Mouse (Mus musculus) retina, postnatal 1 day (tissue): ENCODE measurements around the gene Cadm3.
A peak's percentile ranks its signal among the peaks of the same experiment; 100 is the strongest.

ENCODE experiments used
- DNase-seq: peaks from one replicate; pipeline ENCODE4 v3.0.0-alpha.2; 2012

Cadm3 gene

DNA sequence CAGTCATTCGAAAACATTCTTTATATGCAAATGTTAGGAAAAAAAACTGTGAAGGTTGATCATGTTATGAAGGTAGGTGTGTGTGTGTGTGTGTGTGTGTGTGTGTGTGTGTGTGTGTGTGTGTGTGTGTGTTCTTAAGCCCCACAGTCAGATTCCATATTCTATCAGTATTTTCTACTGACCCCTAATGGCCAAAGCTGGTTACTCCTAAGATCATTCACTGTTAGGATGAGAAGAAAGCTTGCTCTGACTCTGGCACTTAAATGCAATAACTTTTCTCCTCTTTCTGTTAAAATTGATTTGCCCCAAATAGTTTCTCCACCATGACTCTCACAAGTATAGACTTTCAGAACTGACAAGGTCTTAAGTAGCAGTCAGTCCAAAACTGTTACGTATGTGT, 10.8 kb downstream of the Cadm3 start:
- peak; percentile 42 for DNase-seq

DNA sequence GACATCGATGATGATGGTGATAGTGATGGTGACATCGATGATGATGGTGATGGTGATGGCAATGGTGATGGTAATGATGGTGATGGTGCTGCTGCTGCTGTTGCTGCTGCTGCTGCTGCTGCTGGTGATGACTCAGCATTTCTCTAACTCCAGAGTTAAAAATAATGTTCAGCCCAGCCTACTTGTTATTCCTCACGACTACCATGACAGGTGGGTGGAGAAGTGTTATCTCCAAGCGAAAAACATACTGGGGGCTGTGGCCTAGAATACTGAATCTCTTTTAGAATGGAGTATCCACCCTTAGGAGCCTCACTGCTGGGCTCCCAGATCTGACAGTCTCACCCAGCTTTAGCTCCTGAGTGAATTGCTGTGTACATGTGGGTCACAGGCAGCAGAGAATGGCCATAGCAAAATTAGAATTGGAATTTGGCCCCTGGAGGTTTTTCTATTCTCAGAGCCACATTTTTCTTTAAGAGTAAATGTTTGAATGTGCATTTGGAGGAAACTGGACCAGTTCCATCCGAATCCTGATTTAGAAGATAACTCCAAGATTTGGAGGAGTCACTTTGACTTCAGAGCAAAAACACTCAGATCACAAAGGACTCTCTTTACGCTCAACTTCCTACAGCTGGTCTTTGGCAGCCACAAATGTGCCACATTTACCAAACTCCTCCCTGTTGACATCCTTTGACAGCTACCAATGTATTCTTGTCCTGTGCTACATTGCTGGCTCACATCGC, 12.2 kb downstream of the Cadm3 start:
- no peak for DNase-seq

DNA sequence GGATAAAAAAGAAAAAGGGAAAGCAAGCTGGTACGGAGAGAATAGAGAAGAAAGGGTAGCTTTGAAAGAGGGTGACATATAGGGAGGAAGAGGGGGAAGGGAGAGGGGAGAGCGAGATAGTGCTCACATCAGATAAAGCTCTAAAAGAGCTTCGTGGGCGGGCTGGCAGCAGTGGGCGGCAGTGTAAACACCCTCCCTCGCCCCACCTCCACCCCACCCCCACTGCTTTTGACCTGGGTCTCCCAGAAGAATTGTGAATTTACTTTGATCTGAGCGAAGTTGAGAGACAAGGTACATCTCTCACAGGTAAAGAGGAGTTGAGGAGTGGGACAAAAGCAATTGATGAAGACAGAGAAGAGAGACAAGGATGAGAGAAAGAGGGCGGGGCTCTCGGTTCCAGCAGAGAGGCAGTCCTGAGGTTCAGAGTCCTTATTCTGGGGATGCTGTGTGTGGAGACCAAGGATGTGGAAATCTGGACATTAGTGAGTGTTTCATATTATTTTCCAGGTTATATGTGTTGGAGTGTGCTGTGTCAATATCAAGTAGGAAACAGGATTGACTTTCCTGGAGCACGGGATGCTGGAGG, 17.0 kb downstream of the Cadm3 start, which contains the start of gene Aim2:
Gene Aim2 (plus strand): TSS at position 508 of the 586 bp plus-strand sequence.
- peak; percentile 47 for DNase-seq

- peak; percentile 87 for DNase-seq
These were observed 17.5 kb downstream of the Cadm3 start for GRCm38 (mm10) chr1:173349946-173350345.

DNA sequence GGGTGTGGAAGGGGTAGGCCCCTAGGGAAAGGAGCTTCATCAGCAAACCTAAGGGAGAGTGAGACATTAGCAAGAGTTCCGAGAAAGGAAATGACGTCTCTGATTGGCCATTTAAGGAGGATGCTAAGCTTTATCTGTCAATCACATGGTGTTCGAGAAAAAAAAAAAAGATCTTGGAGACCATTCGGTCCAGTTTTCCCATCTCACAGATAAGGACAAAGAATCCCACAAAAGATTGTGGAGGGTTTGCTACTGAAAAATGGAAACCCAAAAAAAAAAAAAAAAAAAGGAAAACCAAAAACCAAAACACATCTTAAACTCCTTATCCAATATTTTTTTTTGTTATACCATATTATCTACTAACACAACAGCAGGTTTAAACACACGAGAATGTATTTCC, 18.3 kb downstream of the Cadm3 start:
- no peak for DNase-seq

GRCm38 (mm10) chr1:173348527-173348926, 19.0 kb downstream of the Cadm3 start:
- no peak for DNase-seq

DNA sequence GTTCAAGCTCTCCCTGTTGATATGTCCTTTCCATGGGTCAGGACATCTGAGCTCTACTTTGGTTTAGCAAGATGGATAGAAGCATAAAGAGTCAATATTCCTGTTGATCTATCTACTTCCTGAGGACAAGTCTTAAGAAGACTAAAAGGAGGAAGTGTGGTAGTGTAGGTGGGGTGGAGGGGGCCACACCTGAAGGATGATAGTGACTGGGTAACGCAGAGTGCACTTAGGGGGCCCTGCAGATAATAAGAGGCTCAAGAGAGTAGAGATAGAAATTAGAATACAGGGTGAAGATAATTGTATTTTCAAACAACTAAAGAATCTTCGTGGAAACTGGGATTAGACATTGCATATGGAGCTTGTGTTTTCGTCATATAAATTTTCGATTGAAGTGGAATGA, 22.4 kb downstream of the Cadm3 start:
- no peak for DNase-seq

DNA sequence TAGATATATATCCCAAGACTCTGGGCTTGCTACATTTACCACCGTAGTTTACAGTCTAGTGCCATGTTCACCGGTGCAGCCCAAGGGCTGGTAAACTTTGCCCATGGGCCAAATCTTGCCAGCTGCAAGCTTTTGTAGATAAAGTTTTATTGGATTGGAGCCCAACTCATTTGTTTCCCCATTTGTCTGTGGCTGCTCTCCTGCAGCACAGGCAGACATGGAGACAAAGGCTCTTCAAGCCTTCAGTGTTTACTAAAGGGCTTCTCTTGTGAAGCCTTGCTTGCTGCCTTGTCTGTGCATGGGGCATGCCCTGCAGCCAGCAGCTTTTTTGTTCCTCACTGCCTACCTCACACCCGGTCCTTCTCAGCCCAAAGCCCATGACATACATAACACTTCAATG, 23.6 kb downstream of the Cadm3 start:
- no peak for DNase-seq

- peak; percentile 67 for DNase-seq
These were observed 25.1 kb downstream of the Cadm3 start for GRCm38 (mm10) chr1:173342425-173342824.

GRCm38 (mm10) chr1:173339543-173339942, 28.0 kb downstream of the Cadm3 start:
- peak; percentile 86 for DNase-seq

DNA sequence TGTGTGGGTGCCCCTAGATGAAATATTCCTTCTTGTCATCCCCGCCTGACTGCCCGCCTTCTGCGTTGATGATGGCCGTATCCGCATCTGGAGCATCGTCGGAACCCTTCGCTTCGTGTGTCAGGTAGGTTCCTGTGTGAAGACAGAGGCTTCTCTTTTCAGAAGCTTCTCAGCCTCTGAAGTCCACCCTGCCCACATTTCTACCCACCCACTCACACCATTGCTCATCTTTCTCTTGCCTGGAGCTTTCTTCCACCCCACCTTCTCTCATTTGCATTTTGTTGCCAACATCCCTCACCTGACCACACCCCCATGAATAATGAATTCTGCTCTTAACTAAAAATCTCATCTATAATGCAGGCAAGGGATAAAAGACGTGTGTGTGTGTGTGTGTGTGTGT, 30.5 kb downstream of the Cadm3 start:
- no peak for DNase-seq

DNA sequence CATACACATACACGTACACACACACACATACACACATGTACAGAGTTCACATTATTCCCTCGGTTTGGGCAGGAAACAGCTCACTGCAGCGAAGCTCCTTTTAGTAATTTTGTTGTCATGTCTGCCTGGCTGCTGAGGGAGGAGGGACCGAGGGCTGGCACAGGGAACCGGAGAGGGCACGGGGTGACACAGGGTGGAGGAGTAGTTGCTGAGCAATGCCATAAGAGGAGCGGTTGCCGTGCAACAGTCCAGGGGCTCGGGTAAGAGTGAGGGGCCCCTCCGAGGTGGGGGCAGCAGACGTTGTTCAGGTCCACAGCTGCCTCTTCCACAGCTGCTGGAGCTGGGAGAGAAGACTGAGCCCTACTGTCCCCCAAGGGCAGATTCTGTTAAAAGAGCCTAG, 31.6 kb downstream of the Cadm3 start:
- DNase-seq = no peak

DNA sequence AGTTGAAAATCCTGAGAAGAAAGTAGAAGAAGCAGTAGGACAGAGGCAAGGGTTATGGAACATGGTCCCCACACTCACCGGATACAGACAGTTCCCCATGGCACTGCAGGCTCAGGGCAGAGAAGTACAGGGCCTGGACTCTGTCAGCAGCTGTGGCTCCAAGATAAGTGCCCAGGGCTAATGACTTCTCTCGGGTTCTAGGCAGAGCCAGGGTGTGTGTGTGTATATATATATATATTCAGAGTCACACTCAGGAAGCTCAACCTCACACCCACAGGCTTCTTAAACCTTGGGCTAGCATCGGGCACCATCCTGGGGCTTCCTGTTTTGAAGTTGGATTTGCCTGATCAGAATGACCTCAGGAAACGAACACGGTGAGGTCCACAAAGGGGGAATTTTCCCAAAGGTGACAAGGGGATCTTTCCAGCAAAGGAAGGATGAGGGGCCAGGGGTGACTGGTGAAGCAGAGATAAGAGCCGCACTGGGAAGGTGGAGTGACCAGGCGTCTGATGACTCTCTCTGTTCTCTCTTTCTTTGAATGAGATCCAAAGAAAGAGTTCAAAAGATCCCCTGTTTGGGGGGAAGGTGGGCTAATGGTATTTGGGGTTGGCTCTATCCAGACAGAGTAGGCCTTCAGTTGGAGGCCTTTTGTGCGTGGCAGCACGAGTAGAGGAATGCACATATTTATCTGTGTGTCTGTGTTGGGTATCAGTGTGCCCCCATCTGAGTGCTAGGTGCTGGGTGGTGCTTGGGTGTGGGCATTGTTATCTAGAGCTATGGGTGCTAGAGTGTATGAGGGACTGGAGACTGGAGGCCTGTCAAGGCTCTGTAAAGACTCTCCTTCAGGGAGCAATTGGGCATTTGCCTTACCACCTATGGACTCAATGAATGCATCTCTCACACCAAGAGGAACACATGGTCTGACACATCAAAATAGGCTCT, 33.9 kb downstream of the Cadm3 start, which contains the start of gene Ackr1:
Gene Ackr1 (minus strand): TSS at position 439 of the 942 bp plus-strand sequence.
- no peak for DNase-seq

DNA sequence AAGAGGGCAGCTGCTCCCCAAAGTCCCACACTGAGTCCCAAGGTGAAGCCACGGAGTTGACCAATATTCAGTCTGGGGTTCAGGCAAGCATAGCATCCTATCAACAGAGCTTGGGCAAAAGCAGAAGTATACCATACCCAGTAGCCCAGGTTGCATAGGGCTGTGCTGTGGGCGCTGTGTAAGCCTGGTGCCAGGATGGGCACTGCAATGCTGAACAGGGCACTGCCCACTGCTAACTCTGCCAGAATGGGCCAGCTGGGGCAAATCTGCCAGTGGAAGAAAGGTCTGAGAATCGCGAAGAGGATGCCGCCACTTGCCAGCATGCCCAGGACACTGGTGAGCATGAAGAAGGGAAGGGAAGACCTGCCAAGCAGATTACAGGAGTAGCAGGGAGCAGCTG, 35.1 kb downstream of the Cadm3 start:
- DNase-seq = no peak

- no peak for DNase-seq
These were observed 37.8 kb downstream of the Cadm3 start for GRCm38 (mm10) chr1:173329743-173330142.

DNA sequence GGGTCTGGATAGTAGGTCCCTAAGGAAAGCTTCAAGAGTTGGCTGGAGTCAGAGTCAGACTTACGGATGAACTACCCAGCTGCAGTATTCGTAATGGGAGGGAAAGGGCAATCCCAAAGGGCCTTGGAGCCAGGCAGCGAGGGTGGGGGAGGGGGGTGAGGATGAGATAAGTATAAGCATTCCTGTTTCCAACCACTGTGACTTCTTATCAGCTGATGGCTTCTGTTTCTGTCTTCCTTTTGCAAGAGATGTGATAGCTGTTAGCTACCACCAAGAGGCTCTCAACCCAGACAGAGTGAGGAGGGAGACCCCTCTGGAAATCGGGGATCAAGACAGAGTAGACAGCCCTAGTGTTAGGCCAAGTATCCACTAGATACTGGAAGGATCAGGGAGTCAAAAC, 38.3 kb downstream of the Cadm3 start:
- no peak for DNase-seq

DNA sequence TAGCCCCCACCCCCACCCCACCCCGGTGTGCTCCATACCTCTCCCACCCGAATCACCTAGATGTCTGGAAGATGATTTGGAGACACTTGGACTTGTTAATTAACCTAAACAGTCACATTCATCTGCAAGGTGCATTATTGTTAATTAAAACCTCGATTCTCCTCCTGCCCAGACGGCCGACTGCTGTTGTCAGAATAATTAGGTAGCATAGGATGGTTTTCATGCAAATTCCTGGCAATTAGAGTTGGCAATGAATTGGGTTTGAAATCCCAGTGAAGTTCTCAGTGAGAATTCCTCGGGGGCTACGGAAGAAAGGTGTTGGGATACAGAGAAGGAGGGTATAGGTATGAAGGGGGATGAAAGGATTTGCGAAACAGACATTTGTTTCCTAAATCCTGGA, 39.0 kb downstream of the Cadm3 start:
- no peak for DNase-seq

DNA sequence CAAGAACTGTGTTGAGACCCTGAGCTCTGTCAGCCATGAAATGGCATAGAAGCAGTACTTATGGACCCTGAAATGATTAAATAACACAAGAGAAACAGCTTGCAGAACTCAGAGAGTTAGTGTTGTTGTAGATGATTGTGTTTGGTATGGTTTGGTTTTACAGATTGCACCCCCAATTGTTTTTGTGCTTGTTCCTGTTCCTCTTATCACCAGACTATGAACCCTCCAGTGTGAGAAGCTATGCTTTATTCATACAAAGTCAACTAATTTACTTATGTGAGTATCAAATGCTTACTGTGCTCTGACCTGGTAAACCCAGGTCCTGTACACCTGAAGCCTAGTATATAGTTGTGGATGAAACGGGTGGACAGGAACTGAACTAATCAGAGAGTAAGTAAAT, 40.9 kb downstream of the Cadm3 start:
- DNase-seq = no peak

DNA sequence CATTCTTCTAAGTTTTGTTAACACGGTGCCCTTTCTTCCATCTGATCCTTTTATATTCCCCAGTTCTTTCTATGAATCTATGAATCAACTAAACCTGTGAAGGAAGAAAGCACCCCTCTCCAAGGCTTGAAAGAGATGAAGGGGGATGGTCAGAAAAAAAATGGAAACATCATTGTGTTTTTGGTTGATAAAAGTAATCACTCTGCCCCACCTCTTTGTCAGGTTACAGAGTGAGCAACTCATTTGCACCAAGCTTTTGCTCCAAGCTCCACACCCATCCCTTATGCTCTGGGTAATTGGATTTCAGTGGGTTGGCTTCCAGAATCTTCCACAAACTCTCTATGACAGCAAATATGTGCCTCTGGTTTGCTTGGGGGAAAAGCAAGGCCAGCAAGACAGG, 42.1 kb downstream of the Cadm3 start:
- no peak for DNase-seq

DNA sequence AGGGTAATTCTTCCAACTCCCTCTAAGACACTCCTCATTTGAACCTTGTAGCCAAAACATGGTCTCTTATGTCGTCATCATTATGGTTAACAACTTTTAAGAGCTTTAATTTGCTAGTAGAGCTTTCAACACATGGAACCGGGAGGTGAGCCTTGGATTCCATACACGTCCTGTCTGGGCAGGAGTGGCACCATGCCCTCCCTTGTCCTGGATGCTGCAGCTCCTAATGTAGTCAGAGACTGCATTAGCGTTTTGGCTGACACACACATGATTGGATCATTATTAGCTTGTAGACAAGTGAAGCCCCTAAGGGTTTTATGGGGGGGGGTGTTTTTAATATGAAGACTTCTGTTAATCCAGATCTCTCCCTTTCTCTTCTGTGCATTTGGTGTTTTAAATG, 42.5 kb downstream of the Cadm3 start:
- no peak for DNase-seq

DNA sequence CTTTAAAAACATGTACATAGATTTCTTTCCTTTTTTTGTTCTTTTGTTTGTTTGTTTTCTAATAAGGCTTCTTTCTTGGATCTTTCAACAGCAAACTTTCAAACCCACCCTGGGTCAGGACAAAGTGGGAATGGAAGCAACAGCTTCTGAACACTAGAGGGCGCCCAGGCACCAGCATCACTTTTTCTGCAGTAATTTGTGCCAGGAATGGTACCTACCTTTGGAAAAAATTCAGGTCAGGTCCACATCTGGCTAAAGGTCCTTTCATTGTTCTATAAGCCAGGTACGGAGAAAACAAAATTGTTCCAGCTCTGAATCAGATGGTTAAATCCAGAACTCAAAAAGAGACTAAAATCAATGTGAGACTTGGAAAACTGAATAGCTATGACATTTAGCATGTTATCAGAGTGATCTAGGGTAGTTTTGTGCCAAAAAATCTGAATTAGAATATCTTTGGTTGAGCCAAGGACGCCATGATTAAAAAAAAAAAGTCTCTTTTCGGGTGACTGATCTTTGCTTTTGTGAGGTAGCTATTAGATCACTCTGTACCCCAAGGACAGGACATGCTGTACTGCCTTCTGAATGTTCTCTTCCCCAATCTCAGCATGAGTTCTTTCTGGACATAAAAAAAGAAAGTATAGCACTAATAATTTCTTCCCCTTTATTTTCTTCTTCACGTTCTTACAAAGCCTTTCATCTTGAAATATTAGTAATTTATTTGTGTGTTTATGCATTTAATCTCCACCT, 43.5 kb downstream of the Cadm3 start:
- peak; percentile 55 for DNase-seq

DNA sequence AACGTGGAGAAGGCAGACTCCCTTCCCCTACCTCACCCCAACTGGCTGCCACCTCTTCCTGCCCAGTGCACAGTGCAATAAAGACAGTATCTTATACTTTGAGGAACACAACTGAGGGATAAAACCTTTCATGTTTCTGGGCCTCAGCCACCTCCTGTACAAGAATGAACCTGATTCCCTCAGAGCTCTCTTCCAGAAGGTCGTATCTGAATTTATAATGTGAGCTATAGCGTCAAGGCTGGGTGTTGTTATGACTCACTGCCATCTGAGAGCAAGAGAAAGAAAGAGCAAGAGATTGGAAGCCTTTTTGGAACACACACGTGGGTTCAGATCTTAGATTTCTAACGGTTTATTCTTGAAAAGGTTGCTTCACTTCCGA, 45.3 kb downstream of the Cadm3 start:
- no peak for DNase-seq
